Mouse (Mus musculus) ES-Bruce4 (cell line): ENCODE results near the gene Muc4. TPM values are rescaled to one million over a fixed set of nuclear protein-coding genes. Genes with fewer than 3 reads are reported as not detected.

Experiments used
- H3K27ac ChIP-seq: 2 replicates; pipeline ENCODE4 v1.5.1; 2012; ENCODE audit warnings: low read length, inconsistent platforms; ENCODE audit not compliant: insufficient read depth
- H3K27me3 ChIP-seq: 2 replicates; pipeline ENCODE4 v1.6.1; 2012; ENCODE audit warnings: mild to moderate bottlenecking, low read length, inconsistent platforms; ENCODE audit not compliant: control insufficient read depth, poor library complexity, insufficient read depth, severe bottlenecking
- H3K36me3 ChIP-seq: 2 replicates; pipeline ENCODE4 v1.6.1; 2012; ENCODE audit warnings: inconsistent platforms, mild to moderate bottlenecking, low read length, moderate library complexity; ENCODE audit not compliant: control insufficient read depth, poor library complexity, insufficient read depth, severe bottlenecking
- H3K4me1 ChIP-seq: one replicate; pipeline ENCODE4 v1.8.1; 2011; ENCODE audit warnings: low read length; ENCODE audit not compliant: control insufficient read depth, insufficient read depth
- H3K4me3 ChIP-seq: 2 replicates; pipeline ENCODE4 v1.5.1; 2011; ENCODE audit warnings: low read depth, mild to moderate bottlenecking, low read length
- H3K9ac ChIP-seq: 2 replicates; pipeline ENCODE4 v1.6.1; 2012; ENCODE audit warnings: low read depth, mild to moderate bottlenecking, inconsistent platforms; ENCODE audit not compliant: poor library complexity, severe bottlenecking
- H3K9me3 ChIP-seq: replicated peaks from 2 replicates; pipeline ENCODE4 v1.6.1; 2012; ENCODE audit warnings: mild to moderate bottlenecking, low read length, inconsistent platforms; ENCODE audit not compliant: control insufficient read depth, poor library complexity, insufficient read depth, severe bottlenecking
- CTCF ChIP-seq: IDR thresholded peaks from one replicate; pipeline ENCODE4 v1.8.1; 2011; ENCODE audit warnings: low read depth, low read length
- EP300 ChIP-seq: IDR thresholded peaks from 2 replicates; pipeline ENCODE4 v1.6.1; 2011; ENCODE audit warnings: low read depth, low read length; ENCODE audit not compliant: insufficient read depth
- POLR2A ChIP-seq: IDR thresholded peaks from one replicate; pipeline ENCODE4 v1.8.1; 2011; ENCODE audit warnings: low read length; ENCODE audit not compliant: insufficient read depth
- polyA plus RNA-seq: library from polyadenylated mRNA; stranded (reverse); fragments of >200 nt; gene quantifications from 2 replicates; pipeline ENCODE4 v1.2.4, GENCODE M21; 2011; ENCODE audit warnings: low read depth; ENCODE audit not compliant: missing spikeins, insufficient read depth, insufficient read length

Muc4 gene
- polyA plus RNA-seq, 1 experiment: not detected

DNA sequence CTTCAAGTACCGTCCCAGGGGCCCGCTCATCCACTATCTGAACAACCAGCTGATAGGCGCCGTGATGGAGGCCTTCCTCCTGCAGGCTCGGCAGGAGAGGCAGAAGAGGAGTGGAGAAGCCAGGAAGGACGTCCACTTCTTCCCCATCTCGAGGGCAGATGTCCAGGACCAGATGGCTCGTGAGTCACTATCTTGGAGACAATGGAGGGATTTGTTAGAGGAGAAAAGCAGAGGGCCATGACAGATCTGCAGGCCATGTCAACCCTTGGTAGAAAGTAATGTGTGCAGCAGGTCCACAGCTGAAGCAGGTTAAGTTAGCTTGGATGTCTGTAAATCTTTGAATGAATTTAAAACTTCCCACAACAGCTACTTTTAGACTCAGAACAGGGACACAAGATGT lies 43.3 kb downstream of the Muc4 start:
- H3K4me3 ChIP-seq: no peak overlapping the region
- no peak overlapping the region for H3K9ac ChIP-seq
- no peaks in the 10 kb centered on the region for H3K4me1 ChIP-seq
- TF ChIP-seq EP300: no peak
- no peak for TF ChIP-seq CTCF
- no peak for TF ChIP-seq POLR2A
- H3K27me3 ChIP-seq: no peaks in the 10 kb centered on the region
- H3K9me3 ChIP-seq: no peaks in the 10 kb centered on the region
- no peaks in the 10 kb centered on the region for H3K36me3 ChIP-seq
- H3K27ac ChIP-seq: no peak overlapping the region

- no peaks in the 10 kb centered on the region for H3K4me1 ChIP-seq
- no peaks in the 10 kb centered on the region for H3K9me3 ChIP-seq
- no peak overlapping the region for H3K4me3 ChIP-seq
- no peaks in the 10 kb centered on the region for H3K36me3 ChIP-seq
- no peak overlapping the region for H3K27ac ChIP-seq
- no peaks in the 10 kb centered on the region for H3K27me3 ChIP-seq
- no peak for TF ChIP-seq CTCF
- TF ChIP-seq EP300: no peak
- no peak for TF ChIP-seq POLR2A
- no peak overlapping the region for H3K9ac ChIP-seq
Observed at GRCm38 (mm10) chr16:32783324-32784062, 47.8 kb downstream of the Muc4 start.

GRCm38 (mm10) chr16:32784840-32785239 lies 49.2 kb downstream of the Muc4 start:
- H3K9ac ChIP-seq: no peak overlapping the region
- H3K4me3 ChIP-seq: no peak overlapping the region
- H3K27me3 ChIP-seq: no peaks in the 10 kb centered on the region
- TF ChIP-seq POLR2A (no peak), EP300 (no peak), CTCF (no peak)
- H3K9me3 ChIP-seq: no peaks in the 10 kb centered on the region
- no peaks in the 10 kb centered on the region for H3K36me3 ChIP-seq
- H3K27ac ChIP-seq: no peak overlapping the region
- no peaks in the 10 kb centered on the region for H3K4me1 ChIP-seq

GRCm38 (mm10) chr16:32790056-32790455 lies 54.4 kb downstream of the Muc4 start:
- Histone ChIP-seq H3K27ac (no peak overlapping the region), H3K9me3 (no peaks in the 10 kb centered on the region), H3K27me3 (no peaks in the 10 kb centered on the region), H3K4me3 (no peak overlapping the region), H3K36me3 (no peaks in the 10 kb centered on the region), H3K4me1 (no peaks in the 10 kb centered on the region), H3K9ac (no peak overlapping the region)
- TF ChIP-seq EP300 (no peak), CTCF (no peak), POLR2A (no peak)

DNA sequence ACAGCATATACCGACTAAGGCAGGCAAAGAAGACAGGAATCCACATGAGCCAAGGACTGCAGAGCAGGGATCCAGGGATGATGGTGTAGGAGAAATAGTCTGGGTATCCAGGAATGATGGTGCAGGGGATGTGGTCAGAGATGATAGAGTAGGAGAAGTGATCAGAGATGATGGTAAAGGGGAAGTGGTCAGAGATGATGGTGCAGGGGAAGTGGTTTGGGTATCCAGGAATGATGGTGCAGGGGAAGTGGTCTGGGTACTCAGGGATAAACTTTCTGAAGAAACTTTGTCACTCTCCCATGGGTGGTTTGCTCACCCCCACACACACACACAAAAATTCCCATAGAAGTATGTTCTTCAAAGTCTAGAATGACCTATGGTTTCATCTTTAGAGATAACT lies 59.5 kb downstream of the Muc4 start:
- no peak for TF ChIP-seq EP300
- TF ChIP-seq CTCF: no peak
- no peak for TF ChIP-seq POLR2A

GRCm38 (mm10) chr16:32796676-32797425 lies 61.2 kb downstream of the Muc4 start:
- H3K27me3 ChIP-seq: no peaks in the 10 kb centered on the region
- no peak overlapping the region for H3K9ac ChIP-seq
- H3K9me3 ChIP-seq: no peaks in the 10 kb centered on the region; the same call in 1 of the 2 replicates
- H3K27ac ChIP-seq: no peak overlapping the region
- TF ChIP-seq POLR2A (no peak), EP300 (no peak), CTCF (no peak)
- H3K4me3 ChIP-seq: no peak overlapping the region
- H3K4me1 ChIP-seq: peaks cover 2% of the 10 kb centered on the region
- no peaks in the 10 kb centered on the region for H3K36me3 ChIP-seq

More for the DNA sequence above, 59.5 kb downstream of the Muc4 start:
- Histone ChIP-seq H3K4me1 (no peaks in the 10 kb centered on the region), H3K27me3 (no peaks in the 10 kb centered on the region), H3K9ac (no peak overlapping the region), H3K9me3 (no peaks in the 10 kb centered on the region; the same call in 1 of the 2 replicates), H3K36me3 (no peaks in the 10 kb centered on the region), H3K27ac (no peak overlapping the region), H3K4me3 (no peak overlapping the region)
